Mouse (Mus musculus) neutrophil, adult 5-6 weeks (primary cell): Measurements from ENCODE around the gene Ptprk. TPM values are rescaled to one million over a fixed set of nuclear protein-coding genes. Genes with fewer than 3 reads are reported as not detected.

Experiments used
- ATAC-seq: fragments of 151-379, 151-347 bp; 2 replicates; pipeline ENCODE4 v1.8.0; 2017; ENCODE audit warnings: mild to moderate bottlenecking, moderate TSS enrichment; ENCODE audit not compliant: insufficient number of reproducible peaks, poor library complexity, low FRiP score, severe bottlenecking; ENCODE audit errors: extremely low read depth
- total RNA-seq: library from RNA; stranded (forward); fragments of 200-1000 nt; gene quantifications from 2 replicates; pipeline ENCODE4 v1.2.3, GENCODE M21; 2017

The Ptprk gene
- total RNA-seq, 1 experiment from 2014 or later, result 0.47 TPM

GRCm38 (mm10) chr10:28103924-28104323 is 29.3 kb downstream of the Ptprk start:
- no peak for ATAC-seq

- ATAC-seq, result no peak
Measured at GRCm38 (mm10) chr10:28105247-28105646, 30.6 kb downstream of the Ptprk start.

GRCm38 (mm10) chr10:28112826-28113589 is 38.4 kb downstream of the Ptprk start:
- no peak for ATAC-seq

- no peak for ATAC-seq
Measured at GRCm38 (mm10) chr10:28113879-28114278, 39.3 kb downstream of the Ptprk start.

GRCm38 (mm10) chr10:28116982-28117381 is 42.4 kb downstream of the Ptprk start:
- ATAC-seq, result no peak

- no peak for ATAC-seq
Measured at GRCm38 (mm10) chr10:28118783-28119365, 44.3 kb downstream of the Ptprk start.

GRCm38 (mm10) chr10:28123881-28124280 is 49.3 kb downstream of the Ptprk start:
- ATAC-seq, result no peak

- no peak for ATAC-seq
Measured at GRCm38 (mm10) chr10:28128011-28128410, 53.4 kb downstream of the Ptprk start.

- ATAC-seq, result no peak
Measured at GRCm38 (mm10) chr10:28128450-28128849, 53.8 kb downstream of the Ptprk start.

- ATAC-seq, result no peak
Measured at GRCm38 (mm10) chr10:28130422-28130821, 55.8 kb downstream of the Ptprk start.

- no peak for ATAC-seq
Measured at GRCm38 (mm10) chr10:28133770-28134169, 59.1 kb downstream of the Ptprk start.

GRCm38 (mm10) chr10:28138399-28138798 is 63.8 kb downstream of the Ptprk start:
- ATAC-seq, result no peak

GRCm38 (mm10) chr10:28144459-28144858 is 69.8 kb downstream of the Ptprk start:
- ATAC-seq, result no peak

GRCm38 (mm10) chr10:28145326-28145725 is 70.7 kb downstream of the Ptprk start:
- ATAC-seq, result no peak

GRCm38 (mm10) chr10:28155688-28156685 is 81.4 kb downstream of the Ptprk start:
- ATAC-seq, result no peak

- ATAC-seq, result no peak
Measured at GRCm38 (mm10) chr10:28159716-28160115, 85.1 kb downstream of the Ptprk start.

GRCm38 (mm10) chr10:28161306-28161705 is 86.7 kb downstream of the Ptprk start:
- ATAC-seq, result no peak

- no peak for ATAC-seq
Measured at GRCm38 (mm10) chr10:28164250-28164649, 89.6 kb downstream of the Ptprk start.

GRCm38 (mm10) chr10:28164746-28165145 is 90.1 kb downstream of the Ptprk start:
- ATAC-seq, result no peak
